Mouse (Mus musculus) kidney, adult 2 months (tissue): ENCODE results near the gene Evi5.

Experiments
- CTCF ChIP-seq: fragments of 200-500 bp; conservative IDR thresholded peaks from 2 replicates; pipeline ENCODE4 v1.5.1; 2011; ENCODE audit warnings: low read depth, mild to moderate bottlenecking, control low read depth, low read length, moderate library complexity, mixed read lengths; ENCODE audit not compliant: insufficient read depth, insufficient read length
- POLR2A ChIP-seq: fragments of 200-500 bp; IDR thresholded peaks from one replicate; pipeline ENCODE4 v1.6.1; 2011; ENCODE audit warnings: low read depth, low read length, control low read depth

DNA sequence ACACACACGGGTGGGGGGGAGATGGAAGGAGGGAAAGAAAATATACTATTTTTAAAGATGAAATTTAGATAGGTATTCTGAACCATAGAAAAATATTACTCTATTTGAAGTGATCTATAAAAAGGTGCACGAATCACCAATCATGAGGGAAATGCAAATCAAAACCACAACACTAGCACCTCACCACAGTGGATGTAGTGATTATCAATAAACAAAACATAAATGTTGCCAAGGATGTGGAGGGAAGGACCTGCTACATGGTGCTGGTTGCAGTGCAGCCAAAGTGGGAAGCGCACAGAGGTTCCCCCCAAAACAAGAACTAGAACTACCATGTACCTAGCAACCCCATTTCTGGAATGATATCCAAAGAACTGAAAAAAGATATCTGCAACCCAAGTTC is 179.9 kb downstream of the Evi5 start:
- TF ChIP-seq POLR2A (no peak), CTCF (no peak)
